Mouse (Mus musculus): ENCODE measurements around the gene Plau. TPM values are rescaled to one million over a fixed set of nuclear protein-coding genes. Genes with fewer than 3 reads are reported as not detected.
A peak's percentile ranks its signal among the peaks of the same experiment; 100 is the strongest.

Gene Plau
- polyA plus RNA-seq, 1 experiment from 2014 or later: 1.2 TPM

GRCm38 (mm10) chr14:20793758-20794531 is 42.5 kb upstream of the Plau start, which contains the start of gene Camk2g:
Gene Camk2g (minus strand): TSS chr14:20794088.
- peaks cover 16% of the 10 kb centered on the region for H3K36me3 ChIP-seq (ENCODE audit: control insufficient read depth, insufficient read depth)
- peak within 1 kb of the TSS; percentile 80 for H3K4me3 ChIP-seq (ENCODE audit: low read length)
- H3K4me2 ChIP-seq (ENCODE audit: low read depth, low read length): peak within 1 kb of the TSS; percentile 70
- H3K9ac ChIP-seq (ENCODE audit: low read length): peak within 1 kb of the TSS; percentile 87
- peak within 1 kb of the TSS; percentile 93 for H3K27ac ChIP-seq (ENCODE audit: low read length)
- WGBS: under 1% methylated on average over 48 of the region's 76 CpGs
- peaks cover 40% of the 10 kb centered on the region for H3K4me1 ChIP-seq (ENCODE audit: control insufficient read depth, insufficient read depth, low read length)
- ATAC-seq (replicated peaks; ENCODE audit: extremely low read depth, insufficient read depth, low FRiP score): peak; percentile 90
- H3K9me3 ChIP-seq (replicated peaks; ENCODE audit: control insufficient read depth, low read length): no peaks in the 10 kb centered on the region
- no peaks in the 10 kb centered on the region for H3K27me3 ChIP-seq (ENCODE audit: control insufficient read depth, insufficient read depth, low read length)

GRCm38 (mm10) chr14:20794589-20794988 is 41.9 kb upstream of the Plau start:
- Histone ChIP-seq H3K4me1 (ENCODE audit: control insufficient read depth, insufficient read depth, low read length) (peaks cover 40% of the 10 kb centered on the region), H3K27ac (ENCODE audit: low read length) (peak overlapping the region; percentile 93), H3K9me3 (replicated peaks; ENCODE audit: control insufficient read depth, low read length) (no peaks in the 10 kb centered on the region), H3K27me3 (ENCODE audit: control insufficient read depth, insufficient read depth, low read length) (no peaks in the 10 kb centered on the region), H3K4me2 (ENCODE audit: low read depth, low read length) (peak overlapping the region; percentile 64), H3K36me3 (ENCODE audit: control insufficient read depth, insufficient read depth) (peaks cover 16% of the 10 kb centered on the region), H3K9ac (ENCODE audit: low read length) (peak overlapping the region; percentile 87), H3K4me3 (ENCODE audit: low read length) (peak overlapping the region; percentile 80)
- 7% methylated on average over 9 of the region's 9 CpGs for WGBS
- ATAC-seq (replicated peaks; ENCODE audit: extremely low read depth, insufficient read depth, low FRiP score): no peak

- peak overlapping the region; percentile 64 for H3K4me2 ChIP-seq (ENCODE audit: low read depth, low read length)
- H3K9me3 ChIP-seq (replicated peaks; ENCODE audit: control insufficient read depth, low read length): no peaks in the 10 kb centered on the region
- WGBS: 52% methylated on average over 7 of the region's 9 CpGs
- peaks cover 8% of the 10 kb centered on the region for H3K36me3 ChIP-seq (ENCODE audit: control insufficient read depth, insufficient read depth)
- no peaks in the 10 kb centered on the region for H3K27me3 ChIP-seq (ENCODE audit: control insufficient read depth, insufficient read depth, low read length)
- H3K4me3 ChIP-seq (ENCODE audit: low read length): peak overlapping the region; percentile 80
- H3K27ac ChIP-seq (ENCODE audit: low read length): peak overlapping the region; percentile 93
- no peak for ATAC-seq (replicated peaks; ENCODE audit: extremely low read depth, insufficient read depth, low FRiP score)
- H3K4me1 ChIP-seq (ENCODE audit: control insufficient read depth, insufficient read depth, low read length): peaks cover 31% of the 10 kb centered on the region
- peak overlapping the region; percentile 87 for H3K9ac ChIP-seq (ENCODE audit: low read length)
Observed at GRCm38 (mm10) chr14:20795423-20796152, 40.9 kb upstream of the Plau start.

GRCm38 (mm10) chr14:20796170-20796569 is 40.3 kb upstream of the Plau start:
- 75% methylated on average over 8 of the region's 8 CpGs for WGBS
- peak overlapping the region; percentile 87; the same call in 1 of the 2 replicates for H3K9ac ChIP-seq (ENCODE audit: low read length)
- peaks cover 26% of the 10 kb centered on the region for H3K4me1 ChIP-seq (ENCODE audit: control insufficient read depth, insufficient read depth, low read length)
- H3K9me3 ChIP-seq (replicated peaks; ENCODE audit: control insufficient read depth, low read length): no peaks in the 10 kb centered on the region
- H3K27ac ChIP-seq (ENCODE audit: low read length): peak overlapping the region; percentile 93
- no peak overlapping the region for H3K4me2 ChIP-seq (ENCODE audit: low read depth, low read length)
- H3K36me3 ChIP-seq (ENCODE audit: control insufficient read depth, insufficient read depth): peaks cover 5% of the 10 kb centered on the region
- no peak overlapping the region for H3K4me3 ChIP-seq (ENCODE audit: low read length)
- H3K27me3 ChIP-seq (ENCODE audit: control insufficient read depth, insufficient read depth, low read length): no peaks in the 10 kb centered on the region
- ATAC-seq (replicated peaks; ENCODE audit: extremely low read depth, insufficient read depth, low FRiP score): no peak

- no peak overlapping the region for H3K4me3 ChIP-seq (ENCODE audit: low read length)
- peaks cover 23% of the 10 kb centered on the region for H3K4me1 ChIP-seq (ENCODE audit: control insufficient read depth, insufficient read depth, low read length)
- H3K9ac ChIP-seq (ENCODE audit: low read length): no peak overlapping the region
- no peak for ATAC-seq (replicated peaks; ENCODE audit: extremely low read depth, insufficient read depth, low FRiP score)
- H3K4me2 ChIP-seq (ENCODE audit: low read depth, low read length): no peak overlapping the region
- H3K9me3 ChIP-seq (replicated peaks; ENCODE audit: control insufficient read depth, low read length): no peaks in the 10 kb centered on the region
- H3K27me3 ChIP-seq (ENCODE audit: control insufficient read depth, insufficient read depth, low read length): no peaks in the 10 kb centered on the region
- H3K36me3 ChIP-seq (ENCODE audit: control insufficient read depth, insufficient read depth): peaks cover under 1% of the 10 kb centered on the region; the same call in 1 of the 2 replicates
- H3K27ac ChIP-seq (ENCODE audit: low read length): no peak overlapping the region
- WGBS: 74% methylated on average over 8 of the region's 8 CpGs
Observed at GRCm38 (mm10) chr14:20796643-20797042, 39.8 kb upstream of the Plau start.

GRCm38 (mm10) chr14:20798300-20798699 is 38.2 kb upstream of the Plau start:
- Histone ChIP-seq H3K27me3 (ENCODE audit: control insufficient read depth, insufficient read depth, low read length) (no peaks in the 10 kb centered on the region), H3K4me3 (ENCODE audit: low read length) (no peak overlapping the region), H3K36me3 (ENCODE audit: control insufficient read depth, insufficient read depth) (no peaks in the 10 kb centered on the region), H3K4me1 (ENCODE audit: control insufficient read depth, insufficient read depth, low read length) (peaks cover 17% of the 10 kb centered on the region), H3K4me2 (ENCODE audit: low read depth, low read length) (peak overlapping the region; percentile 27), H3K9ac (ENCODE audit: low read length) (no peak overlapping the region), H3K27ac (ENCODE audit: low read length) (no peak overlapping the region), H3K9me3 (replicated peaks; ENCODE audit: control insufficient read depth, low read length) (no peaks in the 10 kb centered on the region)
- WGBS: 73% methylated on average over 6 of the region's 6 CpGs
- no peak for ATAC-seq (replicated peaks; ENCODE audit: extremely low read depth, insufficient read depth, low FRiP score)

- ATAC-seq (replicated peaks; ENCODE audit: extremely low read depth, insufficient read depth, low FRiP score): no peak
- H3K36me3 ChIP-seq (ENCODE audit: control insufficient read depth, insufficient read depth): no peaks in the 10 kb centered on the region
- H3K9ac ChIP-seq (ENCODE audit: low read length): no peak overlapping the region
- peak overlapping the region; percentile 27 for H3K4me2 ChIP-seq (ENCODE audit: low read depth, low read length)
- H3K4me3 ChIP-seq (ENCODE audit: low read length): no peak overlapping the region
- H3K4me1 ChIP-seq (ENCODE audit: control insufficient read depth, insufficient read depth, low read length): peaks cover 20% of the 10 kb centered on the region
- no peak overlapping the region for H3K27ac ChIP-seq (ENCODE audit: low read length)
- H3K27me3 ChIP-seq (ENCODE audit: control insufficient read depth, insufficient read depth, low read length): no peaks in the 10 kb centered on the region
- no peaks in the 10 kb centered on the region for H3K9me3 ChIP-seq (replicated peaks; ENCODE audit: control insufficient read depth, low read length)
- WGBS: 7% methylated on average over 7 of the region's 7 CpGs
Observed at GRCm38 (mm10) chr14:20798761-20799160, 37.7 kb upstream of the Plau start.

GRCm38 (mm10) chr14:20802926-20803605 is 33.4 kb upstream of the Plau start:
- H3K9ac ChIP-seq (ENCODE audit: low read length): no peak overlapping the region

More at GRCm38 (mm10) chr14:20802926-20803605, 33.4 kb upstream of the Plau start:
- Histone ChIP-seq H3K4me2 (ENCODE audit: low read depth, low read length) (no peak overlapping the region), H3K36me3 (ENCODE audit: control insufficient read depth, insufficient read depth) (no peaks in the 10 kb centered on the region), H3K27me3 (ENCODE audit: control insufficient read depth, insufficient read depth, low read length) (no peaks in the 10 kb centered on the region), H3K9me3 (replicated peaks; ENCODE audit: control insufficient read depth, low read length) (no peaks in the 10 kb centered on the region), H3K27ac (ENCODE audit: low read length) (no peak overlapping the region), H3K4me1 (ENCODE audit: control insufficient read depth, insufficient read depth, low read length) (peaks cover 39% of the 10 kb centered on the region), H3K4me3 (ENCODE audit: low read length) (no peak overlapping the region)
- ATAC-seq (replicated peaks; ENCODE audit: extremely low read depth, insufficient read depth, low FRiP score): peak; percentile 28
- WGBS: 28% methylated on average over 2 of the region's 2 CpGs

Data from heart, embryonic 16.5 days (tissue).